Mouse (Mus musculus): ENCODE results near the gene Atp5g3. TPM values are rescaled to one million over a fixed set of nuclear protein-coding genes. Genes with fewer than 3 reads are reported as not detected.

The Atp5g3 gene
- total and polyA plus RNA-seq, 2 experiments from 2014 or later = 230 to 1,303 TPM

DNA sequence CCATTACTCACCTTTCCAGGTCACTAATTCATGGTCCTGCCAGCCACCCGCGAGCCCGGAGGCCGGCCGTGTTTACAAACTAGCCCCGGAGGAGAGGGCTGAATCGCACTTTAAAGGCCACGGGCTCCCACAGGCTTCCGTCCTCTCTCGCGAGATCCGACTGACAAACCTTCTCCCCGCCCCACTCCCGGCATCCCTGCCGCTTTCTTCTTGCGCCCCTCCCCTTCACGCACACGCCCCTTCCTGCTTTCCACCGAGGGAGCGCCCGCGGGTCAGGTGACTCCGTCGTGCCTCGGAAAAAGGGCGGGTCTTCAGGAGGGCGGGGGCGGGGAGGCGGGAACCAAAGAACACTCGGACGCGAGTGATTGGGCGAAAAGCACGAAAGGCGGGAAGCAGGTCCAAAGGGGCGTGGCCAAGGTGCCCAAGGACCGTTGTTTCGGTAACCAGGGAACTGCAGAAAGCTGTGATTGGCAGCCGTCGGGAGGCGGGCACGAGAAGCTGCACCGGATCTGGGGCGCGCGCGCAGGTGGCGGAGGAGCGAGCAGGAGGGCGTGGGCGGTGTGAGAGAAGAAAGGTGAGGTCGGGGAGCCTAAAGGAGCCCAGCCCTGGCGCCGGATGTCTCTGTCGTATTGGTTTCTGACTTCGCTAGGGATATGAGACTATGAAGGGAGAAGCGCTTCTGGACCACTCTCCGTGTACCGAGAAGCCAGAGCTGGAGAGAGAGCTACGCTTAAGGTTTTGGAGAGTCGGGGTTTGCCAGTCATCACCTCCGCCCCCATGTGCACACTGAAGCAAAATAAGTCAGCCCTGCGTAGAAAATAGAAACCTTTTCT lies 18.4 kb downstream of the Atp5g3 start, which contains the start of gene Atf2:
Gene Atf2, minus strand, starts transcription at position 176 of the 833 bp plus-strand sequence.
- H3K9me3 ChIP-seq (ENCODE audit: low read length) = no peaks in the 10 kb centered on the region
- DNase-seq (ENCODE audit: low spot score) = peak; percentile 100
- WGBS = under 1% methylated on average over 63 of the region's 63 CpGs

DNA sequence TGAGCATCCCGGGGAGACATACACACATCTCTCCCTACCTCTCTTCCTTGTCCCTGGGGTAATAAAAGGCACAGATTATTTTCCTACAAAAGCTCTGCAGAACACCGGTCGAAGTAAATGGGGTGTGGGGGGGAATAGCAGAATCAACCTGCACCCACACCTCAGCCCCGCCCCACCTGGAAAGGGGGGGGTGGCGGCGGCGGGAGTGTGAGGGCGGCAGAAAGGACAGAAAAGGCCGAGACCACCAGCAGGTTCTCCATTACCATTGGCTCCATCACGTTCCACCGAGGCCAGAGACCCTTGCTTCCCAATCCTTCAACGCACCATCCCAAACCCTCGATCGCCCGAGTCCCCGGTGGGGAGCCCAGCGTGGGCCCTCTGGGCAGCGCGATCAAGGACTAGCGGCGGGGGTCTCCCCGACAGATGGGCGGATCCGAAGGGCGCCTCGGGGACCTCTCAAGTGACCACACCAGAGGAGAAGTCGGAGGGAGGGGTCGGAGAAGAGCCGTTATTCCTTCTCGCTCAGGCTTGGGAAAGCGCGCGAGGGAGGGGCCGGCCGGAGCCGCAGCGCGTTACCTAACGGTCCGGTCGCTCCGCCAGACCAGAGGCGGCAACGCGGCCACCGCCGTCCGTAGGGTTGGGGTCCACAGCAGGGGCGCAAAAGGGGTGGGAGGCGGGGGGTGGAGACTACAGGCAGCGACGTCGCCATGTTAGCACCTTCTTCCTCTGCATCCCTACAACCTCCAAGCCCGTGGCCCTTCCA lies 19.2 kb downstream of the Atp5g3 start:
- peak overlapping the region; percentile 97 for H3K9ac ChIP-seq (replicated peaks; ENCODE audit: low read length, poor library complexity, severe bottlenecking)
- peak overlapping the region; percentile 77 for H3K4me2 ChIP-seq (ENCODE audit: low read depth, low read length, poor library complexity, severe bottlenecking)
- under 1% methylated on average over 52 of the region's 54 CpGs for WGBS
- no peaks in the 10 kb centered on the region for H3K9me3 ChIP-seq (ENCODE audit: low read length)
- ATAC-seq (ENCODE audit: low FRiP score) = peak; percentile 67
- no peak for TF ChIP-seq CTCF (IDR thresholded peaks at IDR 0.05)
- no peaks in the 10 kb centered on the region for H3K27me3 ChIP-seq (ENCODE audit: insufficient read depth, low read length)
- peak; percentile 58 for DNase-seq (ENCODE audit: low spot score)
- peak overlapping the region; percentile 97 for H3K4me3 ChIP-seq (ENCODE audit: low read depth, low read length)
- H3K36me3 ChIP-seq (ENCODE audit: insufficient read depth, low read length) = no peaks in the 10 kb centered on the region
- no peaks in the 10 kb centered on the region for H3K4me1 ChIP-seq (ENCODE audit: insufficient read depth, low read length)
- peak overlapping the region; percentile 90 for H3K27ac ChIP-seq (ENCODE audit: low read depth, low read length)

More for the DNA sequence above, 18.4 kb downstream of the Atp5g3 start, which contains the start of gene Atf2:
- Histone ChIP-seq H3K4me3 (ENCODE audit: low read depth, low read length) (peak within 1 kb of the TSS; percentile 97), H3K4me1 (ENCODE audit: insufficient read depth, low read length) (no peaks in the 10 kb centered on the region), H3K9ac (replicated peaks; ENCODE audit: low read length, poor library complexity, severe bottlenecking) (peak within 1 kb of the TSS; percentile 97), H3K27ac (ENCODE audit: low read depth, low read length) (peak within 1 kb of the TSS; percentile 90), H3K27me3 (ENCODE audit: insufficient read depth, low read length) (no peaks in the 10 kb centered on the region), H3K36me3 (ENCODE audit: insufficient read depth, low read length) (no peaks in the 10 kb centered on the region), H3K4me2 (ENCODE audit: low read depth, low read length, poor library complexity, severe bottlenecking) (peak within 1 kb of the TSS; percentile 77)
- TF ChIP-seq CTCF (IDR thresholded peaks at IDR 0.05) = no peak
- peak; percentile 97 for ATAC-seq (ENCODE audit: low FRiP score)

DNA sequence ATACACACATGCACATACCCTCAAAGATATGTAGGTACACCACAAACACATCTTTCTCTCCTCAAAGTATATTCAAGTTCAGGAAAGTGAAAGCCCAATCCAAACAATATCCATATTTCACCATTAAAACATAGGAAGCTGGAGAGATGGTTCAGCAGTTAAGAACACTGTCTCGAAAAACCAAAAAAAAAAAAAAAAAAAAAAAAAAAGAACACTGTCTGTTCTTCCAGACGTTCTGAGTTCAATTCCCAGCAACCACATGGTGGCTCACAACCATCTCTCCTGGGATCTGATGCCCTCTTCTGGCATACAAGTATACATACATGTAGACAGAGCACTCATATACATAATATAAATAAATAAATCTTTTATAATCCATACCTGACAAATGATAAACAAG lies 25.1 kb downstream of the Atp5g3 start:
- peak; percentile 18; the same call in 1 of the 2 replicates for TF ChIP-seq CTCF (IDR thresholded peaks at IDR 0.05)
- no peak for DNase-seq (ENCODE audit: low spot score)

DNA sequence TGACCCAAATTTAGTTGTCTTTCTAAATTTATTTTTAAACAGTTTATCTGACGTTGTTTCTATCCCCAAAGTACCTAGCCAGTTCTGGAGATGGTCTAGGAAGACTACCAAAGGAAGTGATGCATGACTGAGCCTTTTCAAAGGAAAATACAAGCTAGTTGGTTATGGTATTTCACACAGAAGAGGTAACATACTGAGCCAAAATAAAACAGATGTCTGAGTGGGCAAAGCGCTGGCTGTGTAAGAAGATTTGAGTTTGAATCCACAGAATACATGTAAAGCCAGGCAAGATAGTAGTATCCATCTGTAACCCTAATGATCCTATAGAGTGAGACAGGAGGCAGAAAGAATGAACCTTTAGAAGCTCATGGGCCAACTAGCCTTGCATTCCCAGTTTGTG lies 33.2 kb downstream of the Atp5g3 start:
- DNase-seq (ENCODE audit: low spot score) (no peak), ATAC-seq (ENCODE audit: low FRiP score) (no peak)
- TF ChIP-seq CTCF (IDR thresholded peaks at IDR 0.05) = no peak
- WGBS = 88% methylated on average over 2 of the region's 2 CpGs
- H3K27me3 ChIP-seq (ENCODE audit: insufficient read depth, low read length) = no peaks in the 10 kb centered on the region
- H3K27ac ChIP-seq (ENCODE audit: low read depth, low read length) = no peak overlapping the region
- no peaks in the 10 kb centered on the region for H3K9me3 ChIP-seq (ENCODE audit: low read length)
- no peaks in the 10 kb centered on the region for H3K4me1 ChIP-seq (ENCODE audit: insufficient read depth, low read length)
- H3K36me3 ChIP-seq (ENCODE audit: insufficient read depth, low read length) = no peaks in the 10 kb centered on the region
- no peak overlapping the region for H3K4me3 ChIP-seq (ENCODE audit: low read depth, low read length)
- no peak overlapping the region for H3K9ac ChIP-seq (replicated peaks; ENCODE audit: low read length, poor library complexity, severe bottlenecking)
- no peak overlapping the region for H3K4me2 ChIP-seq (ENCODE audit: low read depth, low read length, poor library complexity, severe bottlenecking)

More for the DNA sequence above, 25.1 kb downstream of the Atp5g3 start:
- 72% methylated on average over 2 of the region's 2 CpGs for WGBS
- Histone ChIP-seq H3K9me3 (ENCODE audit: low read length) (no peaks in the 10 kb centered on the region), H3K27ac (ENCODE audit: low read depth, low read length) (no peak overlapping the region), H3K4me2 (ENCODE audit: low read depth, low read length, poor library complexity, severe bottlenecking) (no peak overlapping the region), H3K4me1 (ENCODE audit: insufficient read depth, low read length) (no peaks in the 10 kb centered on the region), H3K27me3 (ENCODE audit: insufficient read depth, low read length) (no peaks in the 10 kb centered on the region), H3K9ac (replicated peaks; ENCODE audit: low read length, poor library complexity, severe bottlenecking) (no peak overlapping the region), H3K4me3 (ENCODE audit: low read depth, low read length) (no peak overlapping the region), H3K36me3 (ENCODE audit: insufficient read depth, low read length) (no peaks in the 10 kb centered on the region)
- ATAC-seq (ENCODE audit: low FRiP score) = no peak

DNA sequence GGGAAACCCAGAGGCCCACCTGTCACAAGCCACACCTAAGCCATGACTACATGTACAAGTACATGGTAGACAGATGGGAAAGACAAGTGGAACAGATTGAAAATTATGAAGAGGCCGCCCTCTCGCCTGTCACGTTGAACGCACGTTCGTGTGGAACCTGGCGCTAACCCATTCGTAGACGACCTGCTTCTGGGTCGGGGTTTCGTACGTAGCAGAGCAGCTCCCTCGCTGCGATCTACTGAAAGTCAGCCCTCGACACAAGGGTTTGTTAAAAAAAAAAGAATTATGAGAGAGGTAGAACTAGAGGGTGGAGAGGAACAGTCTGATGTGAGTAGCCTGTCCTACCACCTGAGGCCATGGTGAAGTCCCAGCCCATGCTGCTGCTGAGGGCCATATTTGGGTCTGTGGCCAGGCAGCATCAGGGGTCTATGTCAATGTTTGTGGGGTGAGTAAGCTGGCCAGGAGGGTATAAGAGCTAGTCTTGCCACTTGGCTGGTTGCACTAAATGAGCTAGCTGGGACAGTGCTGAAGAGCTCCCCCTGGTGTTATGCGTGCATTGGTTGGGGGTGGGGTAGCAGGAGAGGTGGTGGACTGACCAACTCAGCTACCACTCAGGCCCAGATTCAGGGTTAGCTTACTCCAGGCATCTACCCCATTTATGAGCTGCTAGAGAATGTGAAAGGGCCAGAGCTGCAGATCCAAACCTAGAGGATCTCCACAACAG lies 43.2 kb downstream of the Atp5g3 start:
- Histone ChIP-seq H3K27ac (ENCODE audit: low read depth, low read length) (no peak overlapping the region), H3K4me2 (ENCODE audit: low read depth, low read length, poor library complexity, severe bottlenecking) (no peak overlapping the region), H3K27me3 (ENCODE audit: insufficient read depth, low read length) (no peaks in the 10 kb centered on the region), H3K4me3 (ENCODE audit: low read depth, low read length) (no peak overlapping the region), H3K4me1 (ENCODE audit: insufficient read depth, low read length) (no peaks in the 10 kb centered on the region), H3K36me3 (ENCODE audit: insufficient read depth, low read length) (no peaks in the 10 kb centered on the region; the same call in 1 of the 2 replicates), H3K9me3 (ENCODE audit: low read length) (no peaks in the 10 kb centered on the region), H3K9ac (replicated peaks; ENCODE audit: low read length, poor library complexity, severe bottlenecking) (no peak overlapping the region)
- ATAC-seq (ENCODE audit: low FRiP score) (no peak), DNase-seq (ENCODE audit: low spot score) (no peak)
- peak; percentile 31 for TF ChIP-seq CTCF (IDR thresholded peaks at IDR 0.05)
- 82% methylated on average over 16 of the region's 16 CpGs for WGBS

All from midbrain, postnatal 0 days (tissue).